Mouse (Mus musculus) cerebellum, adult 18-20 months (tissue): Measurements from ENCODE around the gene Csn3.

Experiments
- DNase-seq, 2 experiments: peaks; one replicate each; pipeline ENCODE4 v3.0.0; 2021

The Csn3 gene

DNA sequence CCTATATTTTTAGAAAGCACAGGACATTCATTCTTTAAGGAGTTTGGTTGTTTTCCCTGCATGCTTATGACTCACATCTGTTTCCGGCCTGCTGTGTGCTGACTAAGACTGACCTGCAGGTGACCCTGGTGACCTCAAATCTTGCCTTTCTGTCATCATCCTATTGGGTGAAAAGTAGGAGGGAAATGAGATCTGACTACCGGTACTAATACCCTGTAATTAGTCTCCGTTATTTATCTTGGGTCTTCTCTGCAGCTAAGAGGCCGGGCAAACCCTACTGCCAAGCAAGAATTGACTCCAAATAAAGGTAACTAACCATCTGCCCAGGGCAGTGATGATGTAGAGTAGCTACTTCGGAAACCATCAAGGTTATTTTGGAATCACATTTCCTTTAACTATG is at the start of gene Csn3:
Gene Csn3, plus strand, starts transcription at position 208 of the 400 bp plus-strand sequence.
- no peak for DNase-seq

DNA sequence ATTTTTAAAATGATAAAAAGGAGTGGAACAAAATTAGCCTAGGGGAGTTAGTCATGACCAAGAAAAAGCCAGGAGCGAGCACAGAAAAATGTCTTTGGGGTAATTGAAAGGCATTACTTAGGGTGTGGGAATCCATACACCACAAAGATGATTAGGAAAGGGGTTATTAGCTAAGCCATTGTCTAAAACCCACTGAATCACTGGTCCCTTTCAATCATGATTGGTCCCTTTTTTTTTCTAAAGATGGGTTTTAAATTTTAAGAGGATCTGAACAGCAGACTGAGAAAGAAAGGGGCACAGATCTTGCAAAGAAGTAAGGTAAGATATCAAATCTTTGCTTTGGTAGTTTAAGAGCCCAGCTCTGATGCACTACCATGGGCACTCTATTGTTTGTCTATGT is 40.6 kb upstream of the Csn3 start, which contains the start of gene Odam:
Gene Odam, plus strand, starts transcription at position 301 of the 400 bp plus-strand sequence.
- DNase-seq, result no peak

DNA sequence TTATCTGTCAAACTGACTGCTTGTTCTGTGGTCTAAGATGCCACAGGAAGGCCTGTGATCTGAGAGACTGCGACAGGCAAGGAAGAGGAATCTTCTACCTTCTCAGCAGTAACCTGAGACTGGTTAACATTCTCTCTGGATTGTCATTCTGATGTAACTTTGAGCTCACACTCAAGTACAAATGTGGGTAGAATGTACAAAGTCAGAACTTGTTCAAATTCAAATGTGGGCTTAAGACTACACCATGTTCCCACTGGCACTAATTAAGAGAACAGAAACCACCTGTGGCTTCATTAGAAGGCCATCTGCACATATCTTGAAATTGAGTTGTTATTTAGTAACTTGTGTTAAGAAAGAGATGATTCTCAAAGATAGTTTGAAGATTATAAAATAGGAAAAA is 6.2 kb downstream of the Csn3 start:
- no peak for DNase-seq

DNA sequence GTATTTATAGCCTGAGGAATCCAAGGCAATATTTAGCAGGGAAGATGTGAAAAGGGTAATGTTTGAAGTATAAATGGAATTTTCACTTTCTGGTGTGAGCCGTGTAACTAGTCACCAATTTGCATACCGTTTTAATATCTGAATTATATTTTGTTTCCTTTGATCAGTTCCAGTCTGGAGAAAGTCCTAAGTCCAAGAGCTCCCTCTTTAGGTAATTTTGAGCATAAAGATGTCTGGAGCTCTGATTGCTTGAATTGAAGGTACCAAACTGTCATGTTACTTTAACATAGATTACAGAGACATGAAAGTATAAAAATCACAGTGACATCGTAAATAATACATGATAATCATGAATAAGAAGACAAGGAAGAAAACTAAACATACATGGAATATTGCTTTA is 15.4 kb downstream of the Csn3 start:
- DNase-seq, result no peak

DNA sequence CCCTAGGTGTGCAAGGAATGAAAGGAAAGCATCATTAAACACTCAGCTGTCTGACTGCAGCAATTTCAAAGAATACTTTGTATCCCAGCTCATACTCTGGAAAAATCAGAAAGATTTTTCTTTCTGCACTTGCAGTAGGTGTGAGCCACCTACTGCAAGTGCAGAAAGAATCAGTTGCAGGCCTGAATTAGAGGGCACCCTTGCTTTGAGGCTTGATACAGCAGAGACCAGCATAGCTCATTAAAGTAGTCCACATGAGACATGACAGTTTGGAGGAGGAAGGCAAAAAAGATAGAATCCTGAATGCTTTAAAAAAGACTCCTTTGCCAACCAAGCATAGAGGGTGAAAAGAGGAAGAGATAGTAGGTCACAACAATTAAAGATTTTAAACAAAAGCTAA is 17.1 kb downstream of the Csn3 start:
- DNase-seq, result no peak

DNA sequence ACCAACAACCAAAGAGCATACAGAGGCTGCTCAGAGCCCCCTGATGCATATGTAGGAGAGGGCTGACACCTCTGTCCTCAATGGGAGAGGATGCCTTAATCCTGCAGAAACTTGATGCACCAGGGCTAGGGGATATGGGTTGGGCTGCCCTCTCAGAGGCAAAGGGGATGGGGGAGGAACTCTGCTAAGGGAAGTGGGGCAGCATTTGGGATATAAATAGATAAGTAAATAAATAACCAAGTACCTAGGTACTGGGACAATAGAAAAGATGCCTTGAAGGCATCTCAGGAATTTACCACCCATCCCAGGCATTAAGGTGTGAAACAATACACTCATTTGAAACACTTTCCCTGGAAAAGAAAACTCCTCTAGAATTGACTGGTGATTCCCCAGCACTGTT is 26.5 kb downstream of the Csn3 start:
- no peak for DNase-seq

DNA sequence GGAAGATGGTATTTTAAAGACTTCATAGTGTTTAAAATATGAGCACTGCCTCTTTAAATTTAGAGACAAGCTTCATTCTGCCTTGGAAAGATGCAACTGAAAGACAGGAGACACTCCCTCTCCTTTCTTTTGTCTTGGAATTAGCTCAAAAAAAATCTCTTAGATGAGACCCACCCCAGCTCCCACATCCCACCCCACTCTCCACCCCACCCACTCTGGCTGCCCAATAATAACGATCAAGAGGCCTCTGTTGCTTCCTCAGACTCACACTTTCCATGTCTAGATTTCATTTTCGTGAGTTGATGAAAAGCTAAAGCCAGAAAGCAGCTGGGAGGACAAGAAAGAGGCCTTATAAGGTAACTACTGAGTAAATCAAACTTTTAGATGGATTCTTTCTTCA is 43.8 kb downstream of the Csn3 start, which contains the start of the genes 2310003L06Rik and Gm28434:
Gene 2310003L06Rik, plus strand, starts transcription at position 259 of the 400 bp plus-strand sequence.
Gene Gm28434, plus strand, starts transcription at position 317 of the 400 bp plus-strand sequence.
- no peak for DNase-seq

DNA sequence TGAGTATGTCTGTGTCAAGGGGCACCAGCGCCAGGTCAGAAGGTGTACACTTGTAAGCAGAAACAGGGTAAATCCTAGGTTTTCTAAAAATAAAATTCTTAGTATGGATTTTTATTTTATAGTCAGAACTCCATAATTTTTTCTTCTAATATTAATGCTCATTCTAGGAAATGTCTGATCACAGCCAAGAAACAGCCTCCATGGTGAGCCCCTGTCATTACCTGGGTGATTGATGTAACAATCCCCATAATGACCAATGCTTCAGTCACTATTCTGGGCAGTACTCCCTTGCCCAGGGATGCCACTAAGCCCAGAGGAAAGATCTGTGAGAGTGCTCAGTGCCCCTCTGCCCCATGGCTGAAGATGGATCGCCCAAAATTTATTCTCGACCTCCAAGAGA is 53.8 kb downstream of the Csn3 start, which contains the start of gene Cabs1:
Gene Cabs1, plus strand, starts transcription at position 301 of the 400 bp plus-strand sequence.
- DNase-seq, result no peak
